Mouse (Mus musculus) myocyte (in vitro differentiated cells): ENCODE results near the gene Siglece.

Experiments used
- POLR2A ChIP-seq: IDR thresholded peaks from one replicate; pipeline ENCODE4 v1.6.1; 2011; ENCODE audit warnings: low read depth, mild to moderate bottlenecking, control low read depth, moderate library complexity; ENCODE audit not compliant: insufficient read length
- POLR2AphosphoS2 ChIP-seq: IDR thresholded peaks from one replicate; pipeline ENCODE4 v1.6.1; 2011; ENCODE audit warnings: low read depth, control low read depth; ENCODE audit not compliant: insufficient read length

DNA sequence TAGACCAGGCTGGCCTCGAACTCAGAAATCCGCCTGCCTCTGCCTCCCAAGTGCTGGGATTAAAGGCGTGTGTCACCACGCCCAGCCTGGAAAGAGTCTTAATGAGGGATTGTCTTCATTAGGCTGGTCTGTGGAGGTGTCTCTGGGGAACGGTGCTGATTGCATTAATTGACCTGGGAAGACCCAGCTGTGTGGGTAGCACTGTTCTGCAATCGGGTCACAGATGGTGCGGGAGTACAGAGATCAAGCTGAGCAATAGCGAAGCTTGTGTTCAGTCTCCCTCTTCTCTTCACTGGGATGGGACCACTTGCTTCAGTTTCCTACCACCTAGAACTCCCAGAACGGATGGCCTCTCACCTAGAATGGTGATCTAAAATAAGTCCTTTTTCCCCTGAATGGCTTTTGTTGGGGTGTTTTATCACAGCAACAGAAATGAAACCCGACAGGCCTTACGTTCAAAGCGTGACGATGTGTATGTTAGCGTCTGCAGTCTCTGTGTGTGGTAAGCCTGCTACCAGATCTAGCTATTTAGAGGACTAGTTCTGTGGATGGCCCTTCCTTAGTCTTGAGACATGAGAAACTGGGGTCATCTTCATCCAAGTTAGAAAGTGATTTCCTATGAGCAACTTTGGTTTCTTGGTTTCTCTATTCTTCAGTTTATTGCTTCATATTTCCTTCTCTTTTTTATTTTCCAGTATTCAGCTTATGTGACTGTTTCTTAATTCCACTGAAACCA, 46.0 kb downstream of the Siglece start:
- TF ChIP-seq POLR2A (no peak), POLR2AphosphoS2 (no peak)
